Mouse (Mus musculus) hindbrain, embryonic 13.5 days (tissue): ENCODE measurements around the gene Rexo4. TPM values are rescaled to one million over a fixed set of nuclear protein-coding genes. Genes with fewer than 3 reads are reported as not detected.

ENCODE experiments used
- ATAC-seq: fragments of 200-750 bp; cut with Nextera tagmentation; 2 replicates; pipeline ENCODE4 v1.8.0; 2017; ENCODE audit warnings: moderate TSS enrichment; ENCODE audit not compliant: low FRiP score
- H3K27ac ChIP-seq: fragments of 300-500 bp; sonication (generic); 2 replicates; pipeline ENCODE4 v1.5.1; 2015; ENCODE audit warnings: inconsistent platforms, mild to moderate bottlenecking, moderate library complexity
- H3K27me3 ChIP-seq: fragments of 300-500 bp; sonication (generic); 2 replicates; pipeline ENCODE4 v1.6.1; 2015; ENCODE audit warnings: mild to moderate bottlenecking, inconsistent platforms
- H3K36me3 ChIP-seq: fragments of 300-500 bp; sonication (generic); 2 replicates; pipeline ENCODE4 v1.6.1; 2015; ENCODE audit warnings: mild to moderate bottlenecking, inconsistent platforms
- H3K4me1 ChIP-seq: fragments of 300-500 bp; sonication (generic); replicated peaks from 2 replicates; pipeline ENCODE4 v1.6.1; 2015; ENCODE audit warnings: inconsistent platforms
- H3K4me2 ChIP-seq: fragments of 300-500 bp; sonication (generic); 2 replicates; pipeline ENCODE4 v1.6.1; 2015; ENCODE audit warnings: inconsistent platforms, mild to moderate bottlenecking, moderate library complexity
- H3K4me3 ChIP-seq: fragments of 300-500 bp; sonication (generic); 2 replicates; pipeline ENCODE4 v1.5.1; 2015; ENCODE audit warnings: mild to moderate bottlenecking, inconsistent platforms
- H3K9ac ChIP-seq: fragments of 300-500 bp; sonication (generic); 2 replicates; pipeline ENCODE4 v1.6.1; 2015; ENCODE audit warnings: mild to moderate bottlenecking, inconsistent platforms
- H3K9me3 ChIP-seq: fragments of 300-500 bp; sonication (generic); 2 replicates; pipeline ENCODE4 v1.6.1; 2016; ENCODE audit warnings: inconsistent platforms
- WGBS: fragments of 180-500 bp; shearing (Covaris S2); methylation state at CpG from one replicate; pipeline ENCODE4 v1.1.7; 2015; 5-methylcytosine and 5-hydroxymethylcytosine counted together
- polyA plus RNA-seq: library from polyadenylated mRNA; unstranded; fragments of >200 nt; fragmentation: Nextera tagmentation; extraction: Ambion mirVana; gene quantifications from 2 replicates; pipeline ENCODE4 v1.2.1, GENCODE M21; 2015

Rexo4 gene
- polyA plus RNA-seq, 1 experiment from 2014 or later: 35.9 TPM

DNA sequence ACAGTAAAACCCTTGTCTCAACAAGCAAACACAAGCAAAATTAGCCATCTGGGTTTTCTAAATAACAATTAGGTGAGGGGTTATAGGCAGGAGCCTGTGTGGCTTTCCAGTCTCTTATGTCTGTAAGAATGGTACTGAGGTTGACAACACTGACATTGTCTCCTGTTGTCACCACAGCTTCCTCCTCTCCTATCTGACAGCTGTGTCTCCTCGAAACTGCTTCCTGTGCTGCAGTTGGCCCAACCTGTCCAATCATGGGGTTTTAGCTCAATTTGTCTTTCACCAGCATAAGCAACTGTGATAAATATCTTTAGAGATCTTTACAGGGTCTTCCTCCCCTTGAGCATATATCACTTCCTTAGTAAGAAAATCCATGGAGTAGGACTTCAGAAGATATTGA lies 27.8 kb downstream of the Rexo4 start:
- no peak overlapping the region for H3K9ac ChIP-seq
- no peak overlapping the region for H3K4me2 ChIP-seq
- 69% methylated on average over 1 of the region's 1 CpGs for WGBS
- H3K27ac ChIP-seq: no peak overlapping the region
- H3K9me3 ChIP-seq: no peaks in the 10 kb centered on the region
- H3K36me3 ChIP-seq: no peaks in the 10 kb centered on the region
- no peak overlapping the region for H3K4me3 ChIP-seq
- H3K4me1 ChIP-seq: peaks cover 12% of the 10 kb centered on the region
- H3K27me3 ChIP-seq: no peaks in the 10 kb centered on the region
- ATAC-seq: no peak

GRCm38 (mm10) chr2:26935286-26935685 lies 28.9 kb downstream of the Rexo4 start:
- Histone ChIP-seq H3K27ac (no peak overlapping the region), H3K4me3 (no peak overlapping the region), H3K9ac (no peak overlapping the region), H3K9me3 (no peaks in the 10 kb centered on the region), H3K4me2 (no peak overlapping the region), H3K36me3 (peaks cover 10% of the 10 kb centered on the region), H3K27me3 (no peaks in the 10 kb centered on the region), H3K4me1 (peaks cover 24% of the 10 kb centered on the region)
- ATAC-seq: no peak
- 85% methylated on average over 2 of the region's 2 CpGs for WGBS

- H3K27ac ChIP-seq: peak within 1 kb of the TSS; percentile 88
- no peaks in the 10 kb centered on the region for H3K9me3 ChIP-seq
- H3K4me3 ChIP-seq: peak within 1 kb of the TSS; percentile 96
- peak; percentile 95 for ATAC-seq
- H3K4me2 ChIP-seq: peak within 1 kb of the TSS; percentile 89
- 1% methylated on average over 61 of the region's 70 CpGs for WGBS
- H3K27me3 ChIP-seq: no peaks in the 10 kb centered on the region
- H3K9ac ChIP-seq: peak within 1 kb of the TSS; percentile 97
- H3K4me1 ChIP-seq: peaks cover 30% of the 10 kb centered on the region
- peaks cover 25% of the 10 kb centered on the region for H3K36me3 ChIP-seq
Measured at GRCm38 (mm10) chr2:26933304-26934055, 30.7 kb downstream of the Rexo4 start, which contains the start of the genes Surf4 and Stkld1. Gene Surf4 (minus strand): TSS chr2:26933928. Gene Stkld1 (plus strand): TSS chr2:26934047.

- no peak; the same call in 1 of the 2 replicates for ATAC-seq
- Histone ChIP-seq H3K36me3 (peaks cover 32% of the 10 kb centered on the region), H3K27ac (peak overlapping the region; percentile 88), H3K4me1 (peaks cover 33% of the 10 kb centered on the region), H3K9ac (peak overlapping the region; percentile 97), H3K4me3 (peak overlapping the region; percentile 96), H3K9me3 (no peaks in the 10 kb centered on the region), H3K4me2 (peak overlapping the region; percentile 89), H3K27me3 (no peaks in the 10 kb centered on the region)
- 4% methylated on average over 44 of the region's 49 CpGs for WGBS
Measured at GRCm38 (mm10) chr2:26932473-26933303, 31.5 kb downstream of the Rexo4 start.

GRCm38 (mm10) chr2:26930390-26930789 lies 33.8 kb downstream of the Rexo4 start:
- no peaks in the 10 kb centered on the region for H3K9me3 ChIP-seq
- 29% methylated on average over 1 of the region's 1 CpGs for WGBS
- H3K27ac ChIP-seq: no peak overlapping the region
- no peak overlapping the region for H3K4me2 ChIP-seq
- no peak for ATAC-seq
- H3K36me3 ChIP-seq: peaks cover 54% of the 10 kb centered on the region
- no peak overlapping the region for H3K4me3 ChIP-seq
- H3K4me1 ChIP-seq: peaks cover 35% of the 10 kb centered on the region
- H3K27me3 ChIP-seq: no peaks in the 10 kb centered on the region
- peak overlapping the region; percentile 97; the same call in 1 of the 2 replicates for H3K9ac ChIP-seq

DNA sequence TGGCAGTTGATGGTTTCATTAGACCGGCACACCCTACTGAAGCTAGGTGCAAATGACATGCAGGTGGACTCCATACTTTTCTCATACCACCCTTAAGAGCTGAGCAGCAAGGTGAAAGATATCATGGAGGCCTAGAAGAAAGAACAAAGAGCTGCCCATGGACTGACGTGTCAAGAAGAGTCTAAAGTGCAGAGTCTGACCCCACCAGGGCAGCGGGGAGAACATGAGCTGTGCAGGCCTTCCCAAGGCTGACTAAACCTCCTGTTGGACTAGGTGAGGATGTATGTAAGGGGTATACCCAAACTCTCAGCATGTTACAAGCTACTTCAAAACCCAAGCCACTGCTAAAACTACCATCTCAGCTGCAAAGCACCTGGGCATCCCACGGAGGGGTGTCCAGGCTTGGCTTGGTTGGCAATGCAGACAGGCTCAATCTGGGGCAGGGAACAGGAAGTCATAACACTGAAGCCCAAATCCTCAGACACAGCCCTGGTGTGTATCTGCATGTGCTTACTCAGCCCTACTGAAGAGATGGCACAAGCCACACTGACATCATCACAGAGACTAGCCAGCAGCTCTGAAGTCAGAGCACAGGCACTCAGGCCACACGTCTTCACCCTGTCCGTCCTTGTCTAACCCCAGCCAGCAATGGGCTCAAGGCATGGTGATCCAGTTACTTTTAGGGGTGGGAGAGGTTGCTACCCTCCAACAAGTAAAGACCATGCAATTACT lies 36.3 kb downstream of the Rexo4 start:
- peaks cover 35% of the 10 kb centered on the region for H3K4me1 ChIP-seq
- H3K9ac ChIP-seq: no peak overlapping the region; the same call in 1 of the 2 replicates
- peaks cover 78% of the 10 kb centered on the region for H3K36me3 ChIP-seq
- no peak overlapping the region for H3K4me2 ChIP-seq
- no peak for ATAC-seq
- H3K27ac ChIP-seq: no peak overlapping the region
- 93% methylated on average over 6 of the region's 6 CpGs for WGBS
- H3K9me3 ChIP-seq: no peaks in the 10 kb centered on the region
- H3K4me3 ChIP-seq: no peak overlapping the region
- no peaks in the 10 kb centered on the region for H3K27me3 ChIP-seq

DNA sequence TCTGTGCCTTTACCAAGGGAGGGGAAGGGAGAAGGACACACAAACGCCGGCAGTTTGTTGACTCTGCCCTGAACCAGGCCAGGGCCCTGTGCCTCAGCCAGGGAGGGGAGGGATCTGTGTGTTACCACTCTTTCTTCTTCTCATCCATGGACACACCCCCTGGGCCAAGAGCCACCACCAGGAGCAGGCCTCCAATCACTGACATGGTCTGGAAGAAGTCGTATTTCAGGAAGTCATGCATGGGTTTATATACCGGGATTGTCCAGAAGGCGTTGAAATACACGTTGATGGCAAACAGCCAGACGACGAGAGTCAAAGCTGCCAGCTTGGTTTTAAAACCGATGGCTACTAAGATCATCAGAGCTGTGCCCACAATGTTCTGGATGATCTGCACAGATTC lies 42.4 kb downstream of the Rexo4 start:
- no peak overlapping the region for H3K9ac ChIP-seq
- H3K9me3 ChIP-seq: no peaks in the 10 kb centered on the region
- H3K27ac ChIP-seq: no peak overlapping the region
- no peak overlapping the region for H3K4me2 ChIP-seq
- H3K36me3 ChIP-seq: peaks cover 92% of the 10 kb centered on the region
- 87% methylated on average over 9 of the region's 9 CpGs for WGBS
- peaks cover 18% of the 10 kb centered on the region for H3K4me1 ChIP-seq
- no peaks in the 10 kb centered on the region for H3K27me3 ChIP-seq
- H3K4me3 ChIP-seq: no peak overlapping the region
- ATAC-seq: no peak

DNA sequence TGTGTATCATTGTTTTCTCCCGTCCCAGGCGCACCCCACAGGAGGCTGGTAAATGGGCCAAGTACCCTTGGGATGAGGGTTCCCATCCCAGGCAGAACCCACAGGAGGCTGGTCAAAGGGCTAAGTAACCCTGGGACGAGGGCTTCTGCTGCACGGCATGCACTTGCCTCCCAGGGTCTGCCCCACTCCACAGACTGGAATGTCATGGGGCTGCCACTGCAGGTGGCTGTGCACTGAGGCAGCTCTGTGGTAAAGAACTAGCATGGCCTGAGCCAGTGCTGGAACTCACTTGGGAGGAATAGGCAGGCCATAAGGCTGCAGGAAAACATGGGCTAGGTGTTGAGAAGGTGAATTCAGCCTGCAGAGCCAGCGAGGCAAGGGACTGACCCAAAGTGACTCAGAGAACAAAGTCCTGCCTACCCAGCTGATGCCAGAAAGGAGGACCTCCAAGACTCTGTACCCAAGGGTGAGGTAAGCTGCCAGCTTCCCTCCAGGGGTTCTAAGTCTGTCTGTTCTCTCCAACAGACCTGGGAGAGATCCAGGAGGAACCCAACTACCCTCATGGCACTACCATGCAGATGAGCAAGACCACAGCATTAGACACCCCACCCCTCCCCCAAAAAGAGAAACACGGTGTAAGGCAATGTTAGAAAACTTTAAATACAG lies 43.9 kb downstream of the Rexo4 start:
- H3K9ac ChIP-seq: no peak overlapping the region
- H3K9me3 ChIP-seq: no peaks in the 10 kb centered on the region
- H3K4me1 ChIP-seq: peaks cover 25% of the 10 kb centered on the region
- ATAC-seq: no peak
- 89% methylated on average over 6 of the region's 6 CpGs for WGBS
- no peak overlapping the region for H3K4me3 ChIP-seq
- peaks cover 78% of the 10 kb centered on the region for H3K36me3 ChIP-seq
- H3K27me3 ChIP-seq: no peaks in the 10 kb centered on the region
- H3K4me2 ChIP-seq: no peak overlapping the region
- no peak overlapping the region for H3K27ac ChIP-seq

GRCm38 (mm10) chr2:26919684-26920083 lies 44.5 kb downstream of the Rexo4 start:
- no peaks in the 10 kb centered on the region for H3K27me3 ChIP-seq
- peaks cover 32% of the 10 kb centered on the region for H3K4me1 ChIP-seq
- no peaks in the 10 kb centered on the region for H3K9me3 ChIP-seq
- H3K4me2 ChIP-seq: no peak overlapping the region
- ATAC-seq: no peak
- H3K27ac ChIP-seq: no peak overlapping the region
- no peak overlapping the region for H3K9ac ChIP-seq
- H3K36me3 ChIP-seq: peaks cover 73% of the 10 kb centered on the region
- 89% methylated on average over 3 of the region's 3 CpGs for WGBS
- H3K4me3 ChIP-seq: no peak overlapping the region

DNA sequence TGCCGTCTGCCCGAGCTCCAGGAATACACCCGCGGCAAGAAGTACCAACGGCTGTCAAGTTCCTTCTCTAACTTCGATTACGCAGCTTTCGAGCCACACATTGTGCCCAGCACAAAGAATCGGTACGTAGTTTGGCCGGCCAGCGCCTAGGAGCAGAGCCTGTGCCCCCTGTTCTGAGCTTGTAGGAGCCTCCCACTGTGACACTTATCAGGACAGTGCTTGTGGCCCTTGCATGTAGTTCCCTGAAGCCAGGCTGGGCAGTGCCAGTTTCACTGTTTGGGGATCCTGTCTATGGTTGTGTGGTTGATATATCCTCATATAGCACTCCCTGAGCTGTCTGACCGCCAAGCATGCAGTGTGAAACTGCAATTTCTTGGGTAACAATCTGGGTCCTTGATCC lies 47.4 kb downstream of the Rexo4 start:
- Histone ChIP-seq H3K4me1 (peaks cover 47% of the 10 kb centered on the region), H3K4me2 (peak overlapping the region; percentile 100), H3K27ac (peak overlapping the region; percentile 83), H3K36me3 (peaks cover 73% of the 10 kb centered on the region), H3K9ac (peak overlapping the region; percentile 91), H3K27me3 (no peaks in the 10 kb centered on the region), H3K4me3 (peak overlapping the region; percentile 62), H3K9me3 (no peaks in the 10 kb centered on the region)
- ATAC-seq: peak; percentile 5
- WGBS: 3% methylated on average over 13 of the region's 13 CpGs

- Histone ChIP-seq H3K9ac (peak within 1 kb of the TSS; percentile 91), H3K36me3 (peaks cover 70% of the 10 kb centered on the region), H3K9me3 (no peaks in the 10 kb centered on the region), H3K4me3 (peak within 1 kb of the TSS; percentile 62), H3K4me1 (peaks cover 51% of the 10 kb centered on the region), H3K27ac (peak within 1 kb of the TSS; percentile 83), H3K4me2 (peak within 1 kb of the TSS; percentile 100), H3K27me3 (no peaks in the 10 kb centered on the region)
- 2% methylated on average over 47 of the region's 47 CpGs for WGBS
- ATAC-seq: peak; percentile 80
Measured at GRCm38 (mm10) chr2:26915927-26916728, 48.1 kb downstream of the Rexo4 start, which contains the start of the genes Surf2 and Surf1. Gene Surf2 (plus strand): TSS chr2:26916367. Gene Surf1 (minus strand): TSS chr2:26916530.
